Mouse (Mus musculus): Measurements from ENCODE around the gene Gdf7. TPM values are rescaled to one million over a fixed set of nuclear protein-coding genes. Genes with fewer than 3 reads are reported as not detected.

The Gdf7 gene
- total and polyA plus RNA-seq, 2 experiments from 2014 or later = 0.14 to 0.18 TPM

DNA sequence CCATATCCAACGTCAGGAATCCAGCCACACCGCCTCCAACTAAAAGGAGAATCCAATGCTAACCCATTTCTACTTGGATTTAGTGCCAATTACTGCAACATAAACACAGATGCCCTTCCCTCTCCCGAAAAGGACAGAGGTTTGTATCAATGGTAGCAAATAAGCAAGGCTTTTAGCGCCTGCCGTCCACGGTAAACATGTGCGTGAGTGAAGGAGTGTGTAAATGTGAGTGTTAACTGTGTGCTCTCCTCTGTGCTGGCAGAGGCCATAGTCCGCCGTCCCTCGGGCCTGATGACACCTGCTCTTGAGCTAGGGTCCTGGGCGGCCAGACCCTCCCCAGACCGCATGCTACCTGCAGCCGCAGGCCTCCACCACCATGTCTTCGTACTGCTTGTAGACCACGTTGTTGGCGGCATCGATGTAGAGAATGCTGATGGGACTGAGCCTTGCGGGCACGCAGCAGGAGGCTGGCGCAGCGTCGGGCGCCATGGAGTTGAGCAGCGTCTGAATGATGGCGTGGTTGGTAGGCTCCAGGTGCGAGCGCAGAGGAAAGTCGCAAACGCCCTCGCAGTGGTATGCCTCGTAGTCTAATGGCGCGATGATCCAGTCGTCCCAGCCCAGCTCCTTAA lies 4.1 kb downstream of the Gdf7 start:
- no peaks in the 10 kb centered on the region for H3K9me3 ChIP-seq (ENCODE audit: low read length)
- ATAC-seq (peak; percentile 23), DNase-seq (peak; percentile 40)
- H3K4me2 ChIP-seq (ENCODE audit: low read depth) = peak overlapping the region; percentile 48
- H3K4me3 ChIP-seq (ENCODE audit: low read depth, low read length) = peak overlapping the region; percentile 34
- no peak overlapping the region for H3K9ac ChIP-seq
- H3K27ac ChIP-seq (ENCODE audit: low read depth, low read length) = no peak overlapping the region
- no peaks in the 10 kb centered on the region for H3K4me1 ChIP-seq (ENCODE audit: insufficient read depth)
- H3K27me3 ChIP-seq (ENCODE audit: insufficient read depth, low read length) = peaks cover 67% of the 10 kb centered on the region
- no peaks in the 10 kb centered on the region for H3K36me3 ChIP-seq (ENCODE audit: insufficient read depth)
- WGBS = 8% methylated on average over 34 of the region's 34 CpGs
- TF ChIP-seq CTCF (IDR thresholded peaks at IDR 0.05; ENCODE audit: low read depth) = no peak

DNA sequence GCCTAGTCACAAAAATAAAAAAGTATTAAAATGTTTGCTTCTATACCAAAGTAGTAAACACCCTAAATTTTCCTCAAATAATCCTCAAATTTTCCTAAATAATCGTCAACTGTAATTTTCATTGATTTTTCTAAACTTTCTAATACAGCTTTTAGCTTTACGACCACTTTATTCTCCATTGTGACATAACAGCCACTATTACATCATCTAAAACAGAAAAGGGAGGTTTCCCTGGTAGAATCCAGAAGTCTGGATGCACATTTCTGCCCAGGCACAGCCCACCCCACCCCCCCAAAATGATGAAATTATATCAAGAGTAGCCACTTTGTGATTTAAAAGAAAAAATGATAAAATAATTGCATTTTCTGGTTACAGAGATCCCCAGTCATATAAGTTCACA lies 5.6 kb downstream of the Gdf7 start:
- 87% methylated on average over 2 of the region's 2 CpGs for whole genome bisulfite sequencing
- no peaks in the 10 kb centered on the region for H3K9me3 ChIP-seq (ENCODE audit: low read length)
- H3K27ac ChIP-seq (ENCODE audit: low read depth, low read length) = no peak overlapping the region
- H3K4me2 ChIP-seq (ENCODE audit: low read depth) = no peak overlapping the region
- no peak for TF ChIP-seq CTCF (IDR thresholded peaks at IDR 0.05; ENCODE audit: low read depth)
- no peak overlapping the region for H3K9ac ChIP-seq
- H3K36me3 ChIP-seq (ENCODE audit: insufficient read depth) = no peaks in the 10 kb centered on the region
- no peak overlapping the region for H3K4me3 ChIP-seq (ENCODE audit: low read depth, low read length)
- H3K27me3 ChIP-seq (ENCODE audit: insufficient read depth, low read length) = peaks cover 56% of the 10 kb centered on the region
- H3K4me1 ChIP-seq (ENCODE audit: insufficient read depth) = no peaks in the 10 kb centered on the region
- DNase-seq (no peak), ATAC-seq (no peak)

DNA sequence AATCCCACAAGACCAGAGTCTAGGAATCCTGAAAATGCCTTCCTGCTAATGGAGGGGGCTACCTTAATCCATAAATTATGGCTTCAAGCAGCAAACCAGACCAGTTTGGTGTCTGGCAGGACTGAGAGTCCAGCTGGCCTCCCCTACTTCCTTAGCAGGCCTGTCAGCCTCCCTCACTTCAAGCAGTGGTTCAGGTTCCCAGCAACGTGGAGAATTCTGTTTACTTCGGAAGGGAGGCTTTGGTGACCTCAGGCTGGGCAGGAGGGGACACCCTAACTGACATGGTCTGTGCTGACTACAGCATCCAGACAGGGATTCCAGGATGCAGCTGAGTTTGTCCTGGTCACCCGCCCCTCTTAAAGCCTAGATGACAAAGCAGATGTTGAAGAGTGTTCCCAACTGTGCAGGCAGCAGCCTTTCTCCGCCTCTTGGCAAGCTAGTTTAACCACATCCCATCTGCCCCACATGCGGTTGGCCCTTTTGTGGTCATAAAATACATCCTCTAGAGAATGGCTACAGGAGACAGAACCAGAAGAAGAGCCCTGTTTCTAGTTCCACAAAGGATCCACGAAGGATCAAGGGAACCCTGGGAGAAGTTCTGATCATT lies 6.3 kb downstream of the Gdf7 start:
- TF ChIP-seq CTCF (IDR thresholded peaks at IDR 0.05; ENCODE audit: low read depth) = no peak
- H3K9me3 ChIP-seq (ENCODE audit: low read length) = no peaks in the 10 kb centered on the region
- ATAC-seq (no peak), DNase-seq (no peak)
- no peaks in the 10 kb centered on the region for H3K4me1 ChIP-seq (ENCODE audit: insufficient read depth)
- no peak overlapping the region for H3K9ac ChIP-seq
- H3K4me3 ChIP-seq (ENCODE audit: low read depth, low read length) = no peak overlapping the region
- no peaks in the 10 kb centered on the region for H3K36me3 ChIP-seq (ENCODE audit: insufficient read depth)
- H3K27ac ChIP-seq (ENCODE audit: low read depth, low read length) = no peak overlapping the region
- no peak overlapping the region for H3K4me2 ChIP-seq (ENCODE audit: low read depth)
- 54% methylated on average over 6 of the region's 6 CpGs for WGBS
- peaks cover 48% of the 10 kb centered on the region for H3K27me3 ChIP-seq (ENCODE audit: insufficient read depth, low read length)

DNA sequence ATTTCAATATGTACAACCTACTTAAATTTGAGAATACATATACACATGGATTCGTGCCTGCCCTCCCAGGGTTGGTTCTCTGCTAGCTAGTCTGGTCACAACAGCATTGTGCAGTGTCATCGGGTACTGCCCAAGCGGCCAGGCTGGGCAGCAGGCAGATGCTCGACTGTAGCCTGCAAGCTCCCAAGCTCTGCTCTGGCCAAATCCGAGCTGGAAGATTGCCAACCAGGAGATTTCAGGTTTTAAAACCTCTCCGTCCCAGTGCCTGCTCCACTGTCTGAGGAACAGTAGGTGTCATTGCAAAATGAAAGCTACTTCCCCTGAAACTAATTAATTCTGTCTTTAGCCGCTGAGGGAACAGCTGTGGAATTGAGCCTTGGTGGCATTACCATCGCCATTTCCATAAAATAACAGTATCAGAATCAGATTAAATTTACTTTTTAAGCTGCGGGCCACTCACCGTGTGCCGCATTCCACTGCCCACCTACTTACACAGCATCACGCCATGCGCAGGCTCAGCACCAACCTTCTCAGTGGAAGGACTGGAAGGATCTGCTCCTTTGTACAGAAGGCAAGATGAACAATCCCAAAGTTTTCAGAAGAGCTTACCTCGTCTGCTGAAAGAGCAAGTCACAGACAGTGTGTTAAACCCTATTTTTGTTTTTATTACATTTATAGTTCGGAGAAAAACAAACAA lies 10.4 kb downstream of the Gdf7 start:
- Histone ChIP-seq H3K27me3 (ENCODE audit: insufficient read depth, low read length) (peaks cover 12% of the 10 kb centered on the region; the same call in 1 of the 2 replicates), H3K4me2 (ENCODE audit: low read depth) (peak overlapping the region; percentile 20), H3K9ac (no peak overlapping the region), H3K9me3 (ENCODE audit: low read length) (no peaks in the 10 kb centered on the region), H3K27ac (ENCODE audit: low read depth, low read length) (no peak overlapping the region), H3K36me3 (ENCODE audit: insufficient read depth) (no peaks in the 10 kb centered on the region), H3K4me3 (ENCODE audit: low read depth, low read length) (no peak overlapping the region), H3K4me1 (ENCODE audit: insufficient read depth) (no peaks in the 10 kb centered on the region)
- WGBS = 23% methylated on average over 15 of the region's 15 CpGs
- DNase-seq (no peak), ATAC-seq (peak; percentile 65)
- no peak for TF ChIP-seq CTCF (IDR thresholded peaks at IDR 0.05; ENCODE audit: low read depth)

DNA sequence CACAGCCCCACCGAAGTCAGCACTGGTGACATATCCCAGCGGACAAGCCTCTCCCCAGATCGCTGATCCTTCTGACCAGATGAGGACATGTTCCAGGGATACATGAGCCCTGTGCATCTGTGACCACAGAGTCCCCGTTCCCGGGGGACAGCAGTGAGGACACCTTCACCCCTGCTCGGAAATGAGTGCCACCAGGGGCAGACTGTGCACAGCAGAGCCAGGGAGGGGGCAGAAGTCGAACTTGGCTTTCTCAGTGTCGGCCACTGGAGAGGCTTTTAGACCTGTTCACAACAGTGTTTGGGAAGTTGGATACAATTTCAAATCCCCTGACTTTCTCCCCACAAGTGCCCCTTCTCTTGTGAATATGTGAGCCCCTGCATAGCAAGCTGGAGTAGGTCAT lies 12.3 kb downstream of the Gdf7 start:
- Histone ChIP-seq H3K4me1 (ENCODE audit: insufficient read depth) (no peaks in the 10 kb centered on the region), H3K27me3 (ENCODE audit: insufficient read depth, low read length) (peaks cover 3% of the 10 kb centered on the region; the same call in 1 of the 2 replicates), H3K36me3 (ENCODE audit: insufficient read depth) (0 out of 2 replicates have a peak, but pooled peaks cover 3% of the 10 kb centered on the region), H3K9ac (no peak overlapping the region), H3K4me3 (ENCODE audit: low read depth, low read length) (no peak overlapping the region), H3K4me2 (ENCODE audit: low read depth) (no peak overlapping the region), H3K9me3 (ENCODE audit: low read length) (no peaks in the 10 kb centered on the region), H3K27ac (ENCODE audit: low read depth, low read length) (no peak overlapping the region)
- no peak for DNase-seq
- no peak for ATAC-seq
- WGBS = 90% methylated on average over 8 of the region's 8 CpGs
- no peak for TF ChIP-seq CTCF (IDR thresholded peaks at IDR 0.05; ENCODE audit: low read depth)

- H3K9ac ChIP-seq = no peak overlapping the region
- no peak overlapping the region for H3K27ac ChIP-seq (ENCODE audit: low read depth, low read length)
- ATAC-seq (no peak), DNase-seq (no peak)
- WGBS = 70% methylated on average over 6 of the region's 6 CpGs
- H3K4me3 ChIP-seq (ENCODE audit: low read depth, low read length) = no peak overlapping the region
- H3K27me3 ChIP-seq (ENCODE audit: insufficient read depth, low read length) = no peaks in the 10 kb centered on the region
- no peak overlapping the region for H3K4me2 ChIP-seq (ENCODE audit: low read depth)
- H3K36me3 ChIP-seq (ENCODE audit: insufficient read depth) = 0 out of 2 replicates have a peak, but pooled peaks cover 3% of the 10 kb centered on the region
- TF ChIP-seq CTCF (IDR thresholded peaks at IDR 0.05; ENCODE audit: low read depth) = no peak
- no peaks in the 10 kb centered on the region for H3K4me1 ChIP-seq (ENCODE audit: insufficient read depth)
- no peaks in the 10 kb centered on the region for H3K9me3 ChIP-seq (ENCODE audit: low read length)
These were observed 12.7 kb downstream of the Gdf7 start for GRCm38 (mm10) chr12:8289099-8289498.

GRCm38 (mm10) chr12:8287970-8288369 lies 13.8 kb downstream of the Gdf7 start:
- H3K4me1 ChIP-seq (ENCODE audit: insufficient read depth) = no peaks in the 10 kb centered on the region
- no peak for TF ChIP-seq CTCF (IDR thresholded peaks at IDR 0.05; ENCODE audit: low read depth)
- H3K9me3 ChIP-seq (ENCODE audit: low read length) = no peaks in the 10 kb centered on the region
- H3K27ac ChIP-seq (ENCODE audit: low read depth, low read length) = no peak overlapping the region
- no peak overlapping the region for H3K4me3 ChIP-seq (ENCODE audit: low read depth, low read length)
- no peak for DNase-seq
- no peak overlapping the region for H3K4me2 ChIP-seq (ENCODE audit: low read depth)
- ATAC-seq = no peak
- no peak overlapping the region for H3K9ac ChIP-seq
- 0 out of 2 replicates have a peak, but pooled peaks cover 3% of the 10 kb centered on the region for H3K36me3 ChIP-seq (ENCODE audit: insufficient read depth)
- 67% methylated on average over 3 of the region's 3 CpGs for WGBS
- H3K27me3 ChIP-seq (ENCODE audit: insufficient read depth, low read length) = no peaks in the 10 kb centered on the region
